Mouse (Mus musculus) embryonic facial prominence, embryonic 15.5 days (tissue): ENCODE measurements at regions not wholly inside any gene's neighbourhood (a gene's known extent, or its start where the extent isn't known, plus 50 kb on each side); places are given as distances from the start of the nearest gene placed in this dataset.

ENCODE experiments used
- ATAC-seq: fragments of 200-750 bp; cut with Nextera tagmentation; 2 replicates; pipeline ENCODE4 v1.8.0; 2017; ENCODE audit warnings: low read depth, moderate TSS enrichment; ENCODE audit not compliant: insufficient number of reproducible peaks, low FRiP score, low TSS enrichment
- H3K27ac ChIP-seq: fragments of 300-500 bp; sonication (generic); replicated peaks from 2 replicates; pipeline ENCODE4 v1.5.1; 2015; ENCODE audit warnings: mild to moderate bottlenecking, inconsistent platforms
- H3K27me3 ChIP-seq: fragments of 300-500 bp; sonication (generic); 2 replicates; pipeline ENCODE4 v1.6.1; 2015; ENCODE audit warnings: inconsistent platforms
- H3K36me3 ChIP-seq: fragments of 300-500 bp; sonication (generic); 2 replicates; pipeline ENCODE4 v1.6.1; 2015; ENCODE audit warnings: mild to moderate bottlenecking, inconsistent platforms
- H3K4me1 ChIP-seq: fragments of 300-500 bp; sonication (generic); 2 replicates; pipeline ENCODE4 v1.6.1; 2015; ENCODE audit warnings: inconsistent platforms
- H3K4me2 ChIP-seq: fragments of 300-500 bp; sonication (generic); replicated peaks from 2 replicates; pipeline ENCODE4 v1.6.1; 2015; ENCODE audit warnings: mild to moderate bottlenecking, inconsistent platforms
- H3K4me3 ChIP-seq: fragments of 300-500 bp; sonication (generic); replicated peaks from 2 replicates; pipeline ENCODE4 v1.5.1; 2015; ENCODE audit warnings: mild to moderate bottlenecking, inconsistent platforms
- H3K9ac ChIP-seq: fragments of 300-500 bp; sonication (generic); 2 replicates; pipeline ENCODE4 v1.6.1; 2015; ENCODE audit warnings: inconsistent platforms
- H3K9me3 ChIP-seq: fragments of 300-500 bp; sonication (generic); replicated peaks from 2 replicates; pipeline ENCODE4 v1.6.1; 2016; ENCODE audit warnings: inconsistent platforms
- WGBS: fragments of 180-500 bp; shearing (Covaris S2); methylation state at CpG from one replicate; pipeline ENCODE4 v1.1.7; 2015; 5-methylcytosine and 5-hydroxymethylcytosine counted together

DNA sequence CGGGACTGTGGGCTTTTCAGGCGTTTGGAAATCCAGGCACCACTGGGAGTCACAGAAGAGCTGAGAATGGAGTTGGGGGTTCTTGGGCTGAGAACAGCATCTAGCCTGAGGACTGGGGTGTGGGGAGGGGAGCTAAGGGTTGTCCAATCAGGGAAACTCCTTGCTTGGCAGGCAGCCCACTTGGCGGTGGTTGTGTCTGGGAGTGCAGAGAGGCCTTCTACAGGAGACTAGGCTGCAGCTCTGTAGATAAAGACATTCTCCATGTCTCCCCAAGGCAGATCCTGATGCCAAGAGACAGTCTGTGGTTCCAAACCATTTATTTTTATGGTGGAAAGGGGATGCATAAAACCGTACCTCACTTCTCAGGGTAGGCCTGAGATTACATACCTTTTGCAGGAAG lies 774.6 kb downstream of the Brinp1 start:
- 65% methylated on average over 4 of the region's 4 CpGs for WGBS
- H3K9ac ChIP-seq = no peak overlapping the region
- H3K4me3 ChIP-seq = no peak overlapping the region
- no peaks in the 10 kb centered on the region for H3K4me1 ChIP-seq
- H3K27me3 ChIP-seq = no peaks in the 10 kb centered on the region
- no peaks in the 10 kb centered on the region for H3K36me3 ChIP-seq
- ATAC-seq = no peak
- no peak overlapping the region for H3K4me2 ChIP-seq
- H3K27ac ChIP-seq = no peak overlapping the region
- H3K9me3 ChIP-seq = no peaks in the 10 kb centered on the region

DNA sequence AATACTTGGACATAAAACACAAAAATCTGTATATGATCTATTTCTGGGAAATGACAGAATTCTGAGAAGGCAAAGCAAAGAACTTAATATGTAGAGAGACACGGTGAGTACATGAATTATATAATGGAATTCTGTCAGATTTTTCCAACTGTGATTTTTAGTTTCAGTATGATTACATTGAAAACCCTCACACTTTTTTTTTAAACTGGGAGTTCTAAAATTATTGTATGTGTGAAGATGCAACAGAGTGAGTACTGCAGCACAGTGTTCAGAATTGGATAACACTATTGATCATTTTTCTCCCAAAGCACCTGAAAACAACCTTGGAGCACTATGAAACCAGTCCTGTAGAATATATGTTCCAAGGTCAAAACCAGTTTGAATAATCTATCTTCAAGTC lies 797.7 kb downstream of the Brinp1 start:
- H3K9me3 ChIP-seq = no peaks in the 10 kb centered on the region
- 94% methylated on average over 1 of the region's 1 CpGs for WGBS
- H3K27me3 ChIP-seq = no peaks in the 10 kb centered on the region
- H3K4me1 ChIP-seq = no peaks in the 10 kb centered on the region
- no peak overlapping the region for H3K27ac ChIP-seq
- no peaks in the 10 kb centered on the region for H3K36me3 ChIP-seq
- no peak overlapping the region for H3K4me2 ChIP-seq
- H3K9ac ChIP-seq = no peak overlapping the region
- no peak for ATAC-seq
- no peak overlapping the region for H3K4me3 ChIP-seq

DNA sequence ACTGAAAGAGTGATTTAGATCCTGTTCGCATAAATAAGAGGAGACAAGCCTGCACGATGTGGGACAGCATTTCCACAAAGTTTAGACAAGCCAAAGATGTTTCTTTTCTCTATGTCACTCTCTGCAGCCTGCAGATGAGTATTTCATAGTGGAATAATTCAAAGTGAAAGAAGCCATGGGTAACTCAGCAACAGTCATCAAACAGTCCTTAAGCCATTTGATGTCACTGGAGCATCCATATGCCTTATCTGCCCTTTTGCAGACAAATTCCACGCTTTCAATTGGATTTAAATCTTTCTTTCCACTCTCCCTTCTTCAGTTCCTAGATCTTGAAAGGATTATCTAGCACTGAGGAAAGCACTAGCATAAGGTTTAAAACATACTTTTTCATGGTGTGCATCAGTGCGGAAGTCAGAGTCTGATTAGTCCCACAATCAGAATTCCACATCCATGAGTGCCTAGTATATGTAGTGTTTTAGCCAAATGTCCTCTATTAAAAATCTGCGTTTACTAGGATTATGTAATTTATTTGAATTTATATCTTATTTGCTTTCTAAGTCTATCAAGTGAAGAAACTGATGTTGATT lies 805.6 kb downstream of the Brinp1 start:
- Histone ChIP-seq H3K4me1 (no peaks in the 10 kb centered on the region), H3K27me3 (no peaks in the 10 kb centered on the region), H3K27ac (no peak overlapping the region), H3K4me2 (no peak overlapping the region), H3K4me3 (no peak overlapping the region), H3K9me3 (no peaks in the 10 kb centered on the region), H3K36me3 (no peaks in the 10 kb centered on the region), H3K9ac (no peak overlapping the region)
- ATAC-seq = no peak
- WGBS = 80% methylated on average over 5 of the region's 5 CpGs

DNA sequence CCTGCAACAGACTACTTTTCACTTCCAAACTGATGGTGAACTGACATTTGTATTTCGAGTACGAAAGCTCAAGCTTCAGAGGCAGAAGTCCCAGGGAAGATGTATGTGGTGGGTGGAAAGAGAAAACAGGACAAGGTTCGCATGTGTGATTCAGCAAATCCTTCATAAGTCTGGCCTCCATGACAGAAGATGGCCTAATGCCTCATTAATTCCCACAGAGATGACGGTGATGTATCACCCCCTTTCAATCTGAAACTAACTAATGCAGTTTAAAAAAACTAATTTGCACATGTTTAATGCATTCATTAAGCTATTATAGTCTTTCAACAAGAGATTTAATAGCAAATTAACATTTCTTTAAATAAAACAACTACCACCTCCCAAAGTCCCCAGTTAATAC lies 826.1 kb downstream of the Brinp1 start:
- Histone ChIP-seq H3K36me3 (no peaks in the 10 kb centered on the region), H3K4me3 (no peak overlapping the region), H3K27me3 (no peaks in the 10 kb centered on the region), H3K9me3 (no peaks in the 10 kb centered on the region), H3K9ac (no peak overlapping the region), H3K4me2 (no peak overlapping the region), H3K4me1 (no peaks in the 10 kb centered on the region), H3K27ac (no peak overlapping the region)
- WGBS = 63% methylated on average over 4 of the region's 4 CpGs
- ATAC-seq = no peak

DNA sequence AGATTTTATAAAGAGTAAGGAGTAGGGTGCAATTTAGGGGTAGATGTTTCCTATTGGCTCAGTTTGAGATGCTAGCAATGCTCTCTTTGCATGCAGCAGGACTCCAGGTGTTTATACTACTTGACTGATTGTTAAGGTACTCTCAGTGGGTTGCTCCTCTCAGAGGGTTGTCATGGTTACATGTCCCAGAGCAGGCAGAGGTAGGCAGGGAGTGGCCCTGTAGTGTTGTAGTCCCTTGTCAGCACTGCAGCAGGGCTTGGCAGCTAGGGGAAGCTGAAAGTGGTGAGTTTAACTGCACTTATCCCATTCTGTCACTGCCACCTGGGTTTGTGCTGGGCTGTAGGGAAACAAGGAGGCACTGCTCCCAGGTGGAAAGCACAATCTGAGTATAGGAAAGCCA lies 839.7 kb downstream of the Brinp1 start:
- no peaks in the 10 kb centered on the region for H3K36me3 ChIP-seq
- H3K9ac ChIP-seq = no peak overlapping the region
- no peaks in the 10 kb centered on the region for H3K27me3 ChIP-seq
- no peaks in the 10 kb centered on the region for H3K4me1 ChIP-seq
- H3K4me2 ChIP-seq = no peak overlapping the region
- H3K4me3 ChIP-seq = no peak overlapping the region
- H3K27ac ChIP-seq = no peak overlapping the region
- H3K9me3 ChIP-seq = no peaks in the 10 kb centered on the region
- ATAC-seq = peak; percentile 67; the same call in 1 of the 2 replicates

DNA sequence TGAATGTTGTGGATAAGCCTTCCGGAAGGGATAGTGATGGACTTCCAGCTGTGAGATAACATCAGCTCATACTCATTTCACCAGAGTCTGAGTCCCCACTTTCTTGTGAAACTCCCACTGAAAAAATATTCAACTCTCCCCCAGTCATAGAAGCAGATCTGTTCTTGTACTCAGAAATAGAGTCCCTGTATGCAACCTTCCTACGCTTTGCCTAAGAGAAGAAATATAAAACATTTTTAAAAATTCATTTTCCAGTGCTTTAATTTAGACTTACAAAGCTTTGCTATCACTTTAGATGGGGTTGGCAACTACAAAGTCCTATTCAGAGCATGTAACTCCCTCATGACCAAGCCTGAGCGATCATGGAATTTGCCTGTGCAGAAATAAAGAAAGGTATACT lies 868.9 kb downstream of the Brinp1 start:
- Histone ChIP-seq H3K4me3 (no peak overlapping the region), H3K36me3 (no peaks in the 10 kb centered on the region), H3K9me3 (no peaks in the 10 kb centered on the region), H3K4me1 (no peaks in the 10 kb centered on the region), H3K27ac (no peak overlapping the region), H3K9ac (no peak overlapping the region), H3K27me3 (no peaks in the 10 kb centered on the region), H3K4me2 (no peak overlapping the region)
- no peak for ATAC-seq
- WGBS = 82% methylated on average over 3 of the region's 3 CpGs

DNA sequence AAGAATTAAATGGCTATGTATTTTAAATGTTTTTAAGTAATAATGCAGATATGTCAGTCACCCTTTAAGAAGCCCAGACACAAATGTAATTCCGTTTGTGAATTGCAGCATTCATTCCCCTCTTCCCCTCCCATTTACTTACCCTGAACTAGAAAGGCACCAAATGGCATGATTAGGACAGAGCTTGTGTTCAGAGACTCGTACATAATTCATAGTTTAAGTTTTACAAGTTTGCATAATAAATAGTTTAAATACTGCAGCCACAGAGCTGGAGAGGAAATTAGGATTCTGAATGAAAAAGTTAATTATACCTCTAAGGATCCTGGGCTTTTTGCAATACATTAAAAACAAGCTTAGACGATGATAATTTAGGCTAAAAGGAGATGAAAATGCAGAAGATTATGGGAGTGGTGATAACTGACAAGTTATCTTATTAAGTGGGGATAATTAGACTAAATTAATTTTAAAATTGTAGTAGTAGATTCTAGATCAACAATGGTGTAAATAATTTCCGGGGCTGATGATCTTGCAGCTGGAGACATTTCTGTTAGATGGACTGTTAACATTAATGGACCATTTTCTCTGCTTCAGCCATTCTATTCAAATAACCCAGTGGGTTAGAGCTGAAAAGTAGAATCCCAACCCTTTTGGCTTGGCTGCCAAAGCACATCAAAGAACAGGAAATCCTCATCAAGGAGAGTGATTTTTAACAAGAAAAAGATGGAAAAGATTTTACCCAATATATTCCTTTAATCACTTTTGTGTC lies 897.2 kb downstream of the Brinp1 start:
- 63% methylated on average over 4 of the region's 4 CpGs for WGBS
- no peak for ATAC-seq

DNA sequence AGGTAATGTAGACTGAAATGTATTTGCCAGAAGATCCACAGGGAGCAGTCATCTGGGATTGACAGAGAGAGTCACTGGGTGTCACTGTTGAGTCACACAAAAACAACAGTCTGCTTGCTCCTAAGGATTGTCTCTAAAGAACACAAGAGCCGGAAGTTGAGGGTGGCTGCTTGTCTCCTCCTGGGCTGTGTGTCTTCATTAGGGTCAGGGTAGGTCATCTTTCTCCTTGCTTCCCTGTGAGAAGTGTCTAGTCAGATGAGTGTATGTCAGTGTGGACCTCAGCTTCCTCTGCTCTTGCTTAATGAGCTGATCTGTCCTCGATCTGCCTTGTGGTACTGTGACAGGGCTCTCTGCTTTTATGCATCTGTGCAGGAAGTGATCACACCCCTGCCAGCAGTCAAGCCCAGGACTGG lies 931.3 kb downstream of the Brinp1 start:
- Histone ChIP-seq H3K4me2 (no peak overlapping the region), H3K36me3 (no peaks in the 10 kb centered on the region), H3K9me3 (no peaks in the 10 kb centered on the region), H3K4me3 (no peak overlapping the region), H3K4me1 (no peaks in the 10 kb centered on the region), H3K9ac (no peak overlapping the region), H3K27ac (no peak overlapping the region), H3K27me3 (no peaks in the 10 kb centered on the region)
- WGBS = 11% methylated on average over 2 of the region's 2 CpGs
- no peak for ATAC-seq

More for the DNA sequence above, 897.2 kb downstream of the Brinp1 start:
- Histone ChIP-seq H3K4me1 (no peaks in the 10 kb centered on the region), H3K9me3 (no peaks in the 10 kb centered on the region), H3K27ac (no peak overlapping the region), H3K4me2 (no peak overlapping the region), H3K36me3 (no peaks in the 10 kb centered on the region), H3K4me3 (no peak overlapping the region), H3K9ac (no peak overlapping the region), H3K27me3 (no peaks in the 10 kb centered on the region)

DNA sequence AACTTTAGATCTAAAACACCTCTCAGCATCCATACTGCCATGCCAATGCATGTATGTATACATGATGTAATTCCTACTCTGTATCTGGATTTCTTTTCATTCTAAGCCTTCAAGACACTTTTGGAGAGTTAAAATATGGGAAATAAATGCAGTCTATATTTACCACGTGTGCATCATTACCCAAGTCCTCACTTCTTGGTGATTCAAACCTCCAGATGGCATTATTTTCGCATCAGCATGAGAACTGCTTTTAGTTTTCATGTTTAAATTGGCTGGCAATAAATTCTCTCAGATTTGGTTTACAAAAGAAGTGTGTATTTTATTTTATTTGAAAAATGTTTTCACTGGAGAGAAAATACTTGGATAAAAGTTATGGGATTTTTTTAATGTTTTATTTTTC lies 942.8 kb downstream of the Brinp1 start:
- H3K4me3 ChIP-seq = no peak overlapping the region
- H3K4me1 ChIP-seq = no peaks in the 10 kb centered on the region
- H3K27me3 ChIP-seq = no peaks in the 10 kb centered on the region
- no peak overlapping the region for H3K4me2 ChIP-seq
- ATAC-seq = no peak
- WGBS = 49% methylated on average over 2 of the region's 2 CpGs
- H3K27ac ChIP-seq = no peak overlapping the region
- no peaks in the 10 kb centered on the region for H3K9me3 ChIP-seq
- no peaks in the 10 kb centered on the region for H3K36me3 ChIP-seq
- no peak overlapping the region for H3K9ac ChIP-seq

DNA sequence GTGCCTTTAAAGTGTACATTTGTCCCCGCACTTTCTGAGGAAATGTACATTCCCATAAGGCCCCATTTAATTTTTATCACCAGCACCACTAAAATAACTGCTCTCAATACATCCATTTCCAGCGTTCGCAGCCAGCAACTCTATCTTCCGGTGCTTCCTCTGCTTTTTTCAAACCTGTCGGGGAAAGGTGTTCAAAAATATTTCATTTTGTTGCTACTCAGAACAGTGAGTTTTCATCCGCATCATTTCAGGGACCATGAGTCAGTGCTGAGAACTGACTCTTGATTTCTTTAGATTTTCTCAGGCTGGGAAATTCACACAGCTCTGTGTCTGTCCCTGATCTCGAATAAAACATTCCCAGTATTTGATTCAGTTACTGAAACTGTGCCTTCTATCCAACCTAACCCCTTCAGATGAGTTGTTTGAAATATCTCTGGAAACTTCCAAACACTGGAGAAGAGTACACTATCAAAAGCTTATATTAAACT lies 959.4 kb downstream of the Brinp1 start:
- 89% methylated on average over 7 of the region's 7 CpGs for WGBS
- no peak for ATAC-seq

DNA sequence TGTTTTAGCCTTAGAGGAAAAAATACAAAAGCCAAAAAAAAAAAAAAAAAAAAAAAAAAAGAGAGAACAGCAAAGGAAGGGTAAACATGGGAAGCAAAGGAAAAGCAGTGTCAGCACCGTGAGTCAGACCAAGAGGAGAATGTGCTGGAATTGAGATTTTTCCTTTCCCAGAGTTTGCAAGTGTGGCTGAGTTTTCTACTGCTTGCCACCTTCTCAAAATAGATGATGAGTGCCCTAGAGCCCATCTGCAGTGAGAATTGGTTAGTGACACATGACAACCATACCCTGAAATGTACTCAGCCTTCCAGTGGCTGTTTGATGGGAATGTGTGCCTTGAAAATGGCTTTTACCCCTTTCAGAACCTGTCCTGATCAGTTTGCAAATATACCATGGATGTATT lies 990.7 kb downstream of the Brinp1 start:
- no peak for ATAC-seq
- WGBS = 78% methylated on average over 1 of the region's 1 CpGs
- H3K4me1 ChIP-seq = no peaks in the 10 kb centered on the region

More for the DNA sequence above, 959.4 kb downstream of the Brinp1 start:
- Histone ChIP-seq H3K9ac (no peak overlapping the region), H3K27me3 (no peaks in the 10 kb centered on the region), H3K4me3 (no peak overlapping the region), H3K9me3 (no peaks in the 10 kb centered on the region), H3K4me2 (no peak overlapping the region), H3K36me3 (no peaks in the 10 kb centered on the region), H3K27ac (no peak overlapping the region), H3K4me1 (no peaks in the 10 kb centered on the region)

DNA sequence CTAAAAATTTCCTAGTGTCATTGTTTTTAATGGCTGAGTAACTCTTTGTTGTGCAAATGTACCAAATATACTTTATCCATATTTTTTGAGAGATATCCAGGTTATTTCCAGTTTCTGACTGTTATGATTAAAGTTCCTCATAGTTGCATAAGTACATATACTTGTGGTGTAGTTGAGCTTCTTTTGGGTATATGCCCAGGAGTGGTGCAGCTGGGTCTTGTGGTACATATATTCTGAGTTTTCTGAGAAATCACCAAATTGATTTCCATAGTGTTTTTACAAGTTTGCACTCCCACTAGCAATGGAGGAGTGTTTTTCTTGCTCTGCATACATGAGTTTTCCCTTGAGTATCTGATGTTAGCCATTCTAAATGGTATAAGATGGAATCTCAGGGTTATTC lies 1006.2 kb downstream of the Brinp1 start:
- Histone ChIP-seq H3K4me1 (no peaks in the 10 kb centered on the region), H3K27me3 (no peaks in the 10 kb centered on the region), H3K27ac (no peak overlapping the region), H3K9me3 (no peaks in the 10 kb centered on the region), H3K9ac (no peak overlapping the region), H3K36me3 (no peaks in the 10 kb centered on the region), H3K4me2 (no peak overlapping the region), H3K4me3 (no peak overlapping the region)
- no peak for ATAC-seq

More for the DNA sequence above, 990.7 kb downstream of the Brinp1 start:
- no peak overlapping the region for H3K9ac ChIP-seq
- no peaks in the 10 kb centered on the region for H3K36me3 ChIP-seq
- no peaks in the 10 kb centered on the region for H3K9me3 ChIP-seq
- no peak overlapping the region for H3K4me2 ChIP-seq
- H3K27ac ChIP-seq = no peak overlapping the region
- no peaks in the 10 kb centered on the region for H3K27me3 ChIP-seq
- no peak overlapping the region for H3K4me3 ChIP-seq
